Mouse (Mus musculus) spleen, adult 2 months (tissue): ENCODE measurements around the gene Glud1. TPM values are rescaled to one million over a fixed set of nuclear protein-coding genes. Genes with fewer than 3 reads are reported as not detected.

ENCODE experiments used
- DNase-seq, 2 experiments: peaks; one replicate each; pipeline versions ENCODE4 v3.0.0 to v3.0.0-alpha.2; 2012 to 2021; ENCODE audit warnings: low spot score in 2 of 2, low read depth in 1 of 2
- H3K27ac ChIP-seq: fragments of 200-500 bp; 2 replicates; pipeline ENCODE4 v1.5.1; 2012; ENCODE audit warnings: low read length, inconsistent platforms; ENCODE audit not compliant: insufficient read depth
- H3K27me3 ChIP-seq: fragments of 200-500 bp; 2 replicates; pipeline ENCODE4 v1.6.1; 2012; ENCODE audit warnings: mild to moderate bottlenecking, moderate library complexity, low read length, inconsistent platforms; ENCODE audit not compliant: control insufficient read depth, insufficient read depth
- H3K36me3 ChIP-seq: fragments of 200-500 bp; 2 replicates; pipeline ENCODE4 v1.6.1; 2012; ENCODE audit warnings: mild to moderate bottlenecking, low read length, inconsistent platforms; ENCODE audit not compliant: control insufficient read depth, insufficient read depth
- H3K4me1 ChIP-seq: fragments of 200-500 bp; 2 replicates; pipeline ENCODE4 v1.6.1; 2011; ENCODE audit warnings: inconsistent platforms; ENCODE audit not compliant: control insufficient read depth, insufficient read depth, insufficient read length
- H3K4me3 ChIP-seq: fragments of 200-500 bp; 2 replicates; pipeline ENCODE4 v1.5.1; 2011; ENCODE audit warnings: mild to moderate bottlenecking, inconsistent platforms; ENCODE audit not compliant: insufficient read depth, insufficient read length; ENCODE audit errors: extremely low read depth
- CTCF ChIP-seq: fragments of 200-500 bp; IDR thresholded peaks from 2 replicates; pipeline ENCODE4 v1.5.1; 2011; ENCODE audit warnings: mild to moderate bottlenecking, inconsistent platforms; ENCODE audit not compliant: insufficient read depth, insufficient read length, insufficient replicate concordance; ENCODE audit errors: extremely low read depth
- POLR2A ChIP-seq: fragments of 200-500 bp; IDR thresholded peaks from 2 replicates; pipeline ENCODE4 v1.6.1; 2011; ENCODE audit warnings: low read depth, low read length, inconsistent platforms
- WGBS: fragments of 180-500 bp; shearing (Covaris S2); methylation state at CpG from one replicate; pipeline ENCODE4 v1.1.7; 2018; 5-methylcytosine and 5-hydroxymethylcytosine counted together
- polyA plus RNA-seq: library from polyadenylated mRNA; depleted of rRNA; stranded (reverse); fragments of >200 nt; gene quantifications from 2 replicates; pipeline ENCODE4 v1.2.3, GENCODE M21; 2012

The Glud1 gene
- polyA plus RNA-seq, 1 experiment: 47.7 TPM

DNA sequence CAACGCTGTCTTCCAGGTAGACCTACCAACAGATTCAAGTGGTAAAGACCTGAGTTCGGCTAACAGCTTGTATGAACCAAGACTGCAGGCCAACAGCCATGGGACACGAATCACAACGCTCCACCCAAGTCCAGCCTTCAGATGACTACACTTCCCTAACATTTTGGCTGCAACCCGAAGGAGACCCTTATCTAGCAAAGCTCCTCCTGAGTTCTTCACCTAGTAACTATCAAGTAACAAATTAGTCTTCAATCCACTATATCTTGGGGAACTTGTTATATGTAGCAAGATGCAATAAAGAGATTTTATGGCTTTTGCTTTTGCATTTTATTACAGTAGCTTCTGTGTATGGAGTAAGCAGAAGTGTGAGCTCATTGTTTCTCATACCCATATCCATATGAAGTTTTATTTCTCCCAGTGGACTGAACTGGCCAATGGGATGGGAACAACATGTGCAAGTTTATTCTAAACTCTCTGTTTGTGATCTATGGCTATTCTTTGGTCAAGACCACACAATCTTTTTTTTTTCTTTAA lies 28.7 kb upstream of the Glud1 start:
- H3K27me3 ChIP-seq: no peaks in the 10 kb centered on the region
- DNase-seq: no peak
- WGBS: 88% methylated on average over 5 of the region's 5 CpGs

DNA sequence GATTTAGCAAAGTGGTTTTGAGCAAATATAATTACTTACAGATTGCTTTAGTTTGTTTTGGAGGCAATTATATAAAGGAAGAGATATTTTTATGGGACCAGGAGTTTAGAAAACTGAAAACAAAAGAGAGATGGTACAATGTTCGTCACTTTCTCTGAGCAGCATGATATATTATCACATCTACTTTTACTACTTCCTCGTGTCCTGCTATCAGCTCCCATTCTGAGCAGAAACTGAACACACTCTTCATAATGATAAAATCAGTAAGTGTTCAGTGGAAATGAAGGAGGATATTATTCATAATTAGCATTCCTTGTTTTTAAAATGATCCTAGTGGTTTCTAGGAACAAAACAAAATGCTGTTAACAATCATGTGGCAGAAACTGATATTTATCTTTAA lies 22.1 kb upstream of the Glud1 start:
- no peak for DNase-seq
- Histone ChIP-seq H3K36me3 (no peaks in the 10 kb centered on the region), H3K4me1 (no peaks in the 10 kb centered on the region), H3K27ac (no peak overlapping the region), H3K27me3 (no peaks in the 10 kb centered on the region), H3K4me3 (no peak overlapping the region)
- WGBS: 67% methylated on average over 2 of the region's 2 CpGs
- TF ChIP-seq POLR2A (no peak), CTCF (no peak)

More for the DNA sequence above, 28.7 kb upstream of the Glud1 start:
- no peak overlapping the region for H3K27ac ChIP-seq
- no peak for TF ChIP-seq POLR2A
- TF ChIP-seq CTCF: no peak
- H3K4me1 ChIP-seq: no peaks in the 10 kb centered on the region
- H3K4me3 ChIP-seq: no peak overlapping the region
- no peaks in the 10 kb centered on the region for H3K36me3 ChIP-seq

DNA sequence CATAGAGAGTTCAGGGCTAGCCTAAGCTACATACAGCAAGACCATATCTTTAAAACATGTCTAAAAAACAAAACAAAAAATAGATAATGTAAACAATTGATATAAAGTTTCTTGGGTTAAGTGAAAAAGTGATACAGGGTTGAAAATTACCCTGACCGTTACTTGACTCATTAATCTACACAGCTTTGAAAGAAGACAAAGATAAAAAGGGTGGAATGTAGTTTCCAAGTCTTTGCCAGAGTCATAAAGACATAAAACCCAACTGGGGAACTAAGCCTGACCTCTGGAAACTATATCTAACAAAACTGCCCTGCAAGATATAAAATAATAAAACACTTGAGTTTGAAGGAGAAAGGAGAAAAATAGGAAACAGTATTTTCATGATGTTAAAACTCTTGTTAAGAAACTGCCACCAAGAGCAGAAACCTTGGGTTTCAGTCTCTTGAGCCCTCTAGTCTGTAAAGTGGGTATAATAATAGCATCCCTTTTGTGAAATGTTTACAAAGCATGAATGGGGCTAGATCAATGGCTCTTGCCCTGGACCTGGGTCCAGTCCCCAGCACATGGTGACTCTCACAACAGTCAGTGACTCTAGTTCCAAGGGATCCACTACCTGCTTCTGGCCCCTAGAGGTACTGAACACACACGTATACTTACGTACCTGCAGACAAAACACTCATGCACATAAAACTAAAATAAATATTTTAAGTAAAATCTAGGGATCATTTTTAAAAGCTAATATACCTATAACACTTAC lies 21.1 kb upstream of the Glud1 start:
- TF ChIP-seq POLR2A (no peak), CTCF (no peak)

DNA sequence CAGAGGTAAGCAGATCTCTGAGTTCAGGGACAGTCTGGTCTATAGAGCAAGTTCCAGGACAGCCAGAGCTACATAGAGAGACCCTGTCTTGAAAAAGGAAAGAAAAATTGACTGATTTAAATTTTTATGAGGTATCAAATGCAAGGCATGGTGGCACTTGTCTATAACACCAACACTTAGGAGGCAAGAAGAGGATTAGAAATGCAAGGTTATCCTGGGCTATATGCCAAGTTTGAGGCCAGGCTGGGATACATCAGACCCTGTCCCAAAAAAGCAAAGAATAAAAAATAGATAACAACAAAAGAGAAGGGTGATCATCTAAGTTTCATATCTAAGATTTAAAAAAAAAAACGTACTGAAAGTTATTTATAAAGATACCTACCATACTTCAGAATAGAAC lies 20.3 kb upstream of the Glud1 start:
- WGBS: 77% methylated on average over 1 of the region's 1 CpGs
- Histone ChIP-seq H3K4me3 (no peak overlapping the region), H3K27ac (no peak overlapping the region), H3K36me3 (no peaks in the 10 kb centered on the region), H3K27me3 (no peaks in the 10 kb centered on the region), H3K4me1 (no peaks in the 10 kb centered on the region)
- no peak for TF ChIP-seq CTCF
- no peak for TF ChIP-seq POLR2A
- no peak for DNase-seq

More for the DNA sequence above, 21.1 kb upstream of the Glud1 start:
- Histone ChIP-seq H3K27ac (no peak overlapping the region), H3K36me3 (no peaks in the 10 kb centered on the region), H3K27me3 (no peaks in the 10 kb centered on the region), H3K4me1 (no peaks in the 10 kb centered on the region), H3K4me3 (no peak overlapping the region)
- 93% methylated on average over 3 of the region's 3 CpGs for WGBS
- no peak for DNase-seq

DNA sequence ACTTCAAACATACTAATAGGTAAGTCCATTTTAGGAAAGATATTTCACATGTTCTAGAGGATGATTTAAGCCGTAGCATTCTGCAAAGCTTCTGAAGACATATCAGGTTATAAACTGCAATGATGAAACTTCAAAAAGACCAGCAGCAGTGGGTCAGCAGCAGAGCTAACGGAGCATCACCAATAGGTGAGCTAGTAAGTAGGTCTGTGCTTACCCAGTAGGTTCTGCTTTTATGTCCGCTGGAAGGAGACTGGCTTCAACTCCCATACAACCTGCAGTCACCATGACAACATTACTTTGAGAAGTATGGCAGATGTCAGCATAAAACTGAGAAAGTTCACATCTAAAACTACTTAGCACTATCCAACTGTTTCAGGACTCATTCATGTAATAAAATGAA lies 16.9 kb upstream of the Glud1 start:
- DNase-seq: no peak
- Histone ChIP-seq H3K36me3 (no peaks in the 10 kb centered on the region), H3K27ac (no peak overlapping the region), H3K4me3 (no peak overlapping the region), H3K4me1 (peaks cover 4% of the 10 kb centered on the region; the same call in 1 of the 2 replicates), H3K27me3 (no peaks in the 10 kb centered on the region)
- no peak for TF ChIP-seq POLR2A
- no peak for TF ChIP-seq CTCF
- 89% methylated on average over 3 of the region's 3 CpGs for WGBS

DNA sequence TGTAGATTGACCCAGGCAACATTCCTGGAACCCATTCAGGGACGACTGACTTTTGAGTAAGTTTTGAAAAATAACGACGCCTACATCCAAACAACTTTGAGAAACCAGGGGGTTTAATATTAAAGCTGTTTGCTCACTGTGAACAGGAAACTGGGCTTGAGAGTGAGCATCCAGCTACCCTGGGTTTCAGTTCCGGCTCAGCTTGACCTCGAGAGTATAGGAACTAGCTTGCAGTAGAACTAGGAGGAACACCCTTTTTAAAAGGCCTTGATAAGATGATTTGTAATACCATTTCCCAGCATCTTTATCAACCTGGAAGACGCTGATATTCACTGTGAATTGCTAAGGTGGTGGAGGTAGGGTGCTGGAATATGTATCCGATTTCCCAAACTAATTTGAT lies 14.2 kb upstream of the Glud1 start:
- Histone ChIP-seq H3K27me3 (no peaks in the 10 kb centered on the region), H3K36me3 (no peaks in the 10 kb centered on the region), H3K27ac (0 out of 2 replicates have a peak overlapping the region, but pooled peaks have one; percentile 5), H3K4me1 (peaks cover 4% of the 10 kb centered on the region; the same call in 1 of the 2 replicates), H3K4me3 (no peak overlapping the region)
- WGBS: 50% methylated on average over 7 of the region's 7 CpGs
- TF ChIP-seq CTCF: no peak
- no peak for TF ChIP-seq POLR2A
- peak in 1 of 2 experiments; percentile 39 for DNase-seq

DNA sequence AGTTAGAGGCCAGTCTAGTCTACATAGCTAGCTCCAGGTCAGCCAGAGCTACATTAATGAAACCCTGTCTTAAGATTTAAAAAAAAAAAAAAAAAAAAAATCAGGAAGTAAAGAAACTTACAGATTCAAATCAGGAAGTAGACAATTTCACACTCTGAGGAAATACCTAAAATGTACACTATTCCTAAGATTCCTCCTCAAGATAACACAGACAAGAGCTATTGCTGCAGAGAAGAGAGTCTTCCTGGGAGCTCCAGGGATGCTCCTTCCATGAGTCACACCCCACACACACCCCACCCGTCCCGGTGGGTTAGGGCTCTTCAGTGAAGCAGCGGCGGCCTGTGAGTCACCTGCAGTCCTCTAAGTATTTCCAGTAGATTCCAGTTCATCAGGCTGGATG lies 13.5 kb upstream of the Glud1 start:
- TF ChIP-seq POLR2A: no peak
- no peaks in the 10 kb centered on the region for H3K27me3 ChIP-seq
- H3K27ac ChIP-seq: peak overlapping the region; percentile 78
- peaks cover 4% of the 10 kb centered on the region; the same call in 1 of the 2 replicates for H3K4me1 ChIP-seq
- H3K36me3 ChIP-seq: no peaks in the 10 kb centered on the region
- H3K4me3 ChIP-seq: no peak overlapping the region; the same call in 1 of the 2 replicates
- 59% methylated on average over 4 of the region's 4 CpGs for WGBS
- no peak for DNase-seq
